ENCODE assay signal across 29 mouse cellular contexts in genomic region chr16:41917057-41917821, GRCm38 (mm10).
A peak's percentile ranks its signal among the peaks of the same experiment; 100 is the strongest.
DNase-seq lines count a peak whose midpoint lies in the region; ATAC-seq lines count a peak whose summit lies in the region.
"Had no signal": no experiment of that assay in that cellular context is flagged by ENCODE, and none has a peak within 500 bp of the region (broad histone marks: within the 10 kb centered on the region; RNA-seq: fewer than 3 reads in every experiment).

No protein-coding gene starts in this region.

- no peaks in the 10 kb centered on the region for H3K36me3 ChIP-seq in limb, embryonic 11.5 days (ENCODE audit: control insufficient read depth, insufficient read depth, low read length)
- H3K36me3 ChIP-seq in limb, embryonic 10.5 days = no peaks in the 10 kb centered on the region
- no peaks in the 10 kb centered on the region for H3K36me3 ChIP-seq in embryonic facial prominence, embryonic 13.5 days
- no peaks in the 10 kb centered on the region for H3K36me3 ChIP-seq in limb, embryonic 13.5 days
- no peaks in the 10 kb centered on the region for H3K36me3 ChIP-seq in hindbrain, embryonic 13.5 days
- H3K36me3 ChIP-seq: liver, embryonic 15.5 days; lung, embryonic 15.5 days; midbrain, embryonic 12.5 days had no signal

- no peak overlapping the region for H3K9ac ChIP-seq in limb, embryonic 11.5 days (ENCODE audit: low read length)
- H3K9ac ChIP-seq in embryonic facial prominence, embryonic 13.5 days = no peak overlapping the region
- H3K9ac ChIP-seq in limb, embryonic 13.5 days = no peak overlapping the region
- no peak overlapping the region for H3K9ac ChIP-seq in hindbrain, embryonic 13.5 days
- H3K9ac ChIP-seq: hindbrain, embryonic 14.5 days; liver, embryonic 15.5 days; lung, embryonic 15.5 days; midbrain, embryonic 12.5 days had no signal

- H3K9me3 ChIP-seq in limb, embryonic 11.5 days (ENCODE audit: control insufficient read depth, low read length) = no peaks in the 10 kb centered on the region
- H3K9me3 ChIP-seq in limb, embryonic 10.5 days (replicated peaks) = no peaks in the 10 kb centered on the region
- no peaks in the 10 kb centered on the region for H3K9me3 ChIP-seq in embryonic facial prominence, embryonic 13.5 days
- no peaks in the 10 kb centered on the region for H3K9me3 ChIP-seq in limb, embryonic 13.5 days
- H3K9me3 ChIP-seq in hindbrain, embryonic 13.5 days = no peaks in the 10 kb centered on the region
- H3K9me3 ChIP-seq: liver, embryonic 15.5 days; lung, embryonic 15.5 days; midbrain, embryonic 12.5 days had no signal

- ATAC-seq in limb, embryonic 11.5 days (ENCODE audit: insufficient number of reproducible peaks, low FRiP score, low TSS enrichment, low read depth) = 0 out of 2 replicates have a peak, but pooled peaks have one; percentile 60
- ATAC-seq in embryonic facial prominence, embryonic 13.5 days (ENCODE audit: insufficient number of reproducible peaks, insufficient read depth, low FRiP score, low TSS enrichment, low read depth) = 0 out of 2 replicates have a peak, but pooled peaks have one; percentile 52
- ATAC-seq in limb, embryonic 13.5 days (ENCODE audit: low FRiP score, low read depth) = peak; percentile 83
- no peak for ATAC-seq in hindbrain, embryonic 13.5 days (ENCODE audit: low FRiP score)
- ATAC-seq: forebrain, embryonic 14.5 days; inflammation-experienced regulatory T-cells, adult 6 months; Patski had no signal

- H3K4me2 ChIP-seq in limb, embryonic 11.5 days (ENCODE audit: low read depth, severe bottlenecking) = no peak overlapping the region
- H3K4me2 ChIP-seq in embryonic facial prominence, embryonic 13.5 days = no peak overlapping the region
- H3K4me2 ChIP-seq in limb, embryonic 13.5 days (replicated peaks) = peak overlapping the region; percentile 23
- H3K4me2 ChIP-seq in hindbrain, embryonic 13.5 days = no peak overlapping the region
- H3K4me2 ChIP-seq: heart, embryonic 11.5 days; hindbrain, embryonic 14.5 days; liver, embryonic 15.5 days; lung, embryonic 15.5 days; midbrain, embryonic 12.5 days had no signal

- H3K4me1 ChIP-seq in limb, embryonic 11.5 days (ENCODE audit: control insufficient read depth, insufficient read depth, low read length) = no peaks in the 10 kb centered on the region
- peaks cover 14% of the 10 kb centered on the region for H3K4me1 ChIP-seq in limb, embryonic 10.5 days
- H3K4me1 ChIP-seq in embryonic facial prominence, embryonic 13.5 days = 0 out of 2 replicates have a peak, but pooled peaks cover 7% of the 10 kb centered on the region
- peaks cover 16% of the 10 kb centered on the region for H3K4me1 ChIP-seq in limb, embryonic 13.5 days
- peaks cover 7% of the 10 kb centered on the region; the same call in 1 of the 2 replicates for H3K4me1 ChIP-seq in hindbrain, embryonic 13.5 days (replicated peaks)
- H3K4me1 ChIP-seq: liver, embryonic 15.5 days; lung, embryonic 15.5 days had no signal

- peak; percentile 65 for DNase-seq in cerebellum, adult 9-10 months
- DNase-seq in cerebellum, adult 8-10 months = no peak
- DNase-seq in limb, embryonic 11.5 days (ENCODE audit: low spot score) = no peak
- no peak for DNase-seq in limb, embryonic 10.5 days (ENCODE audit: low spot score)
- DNase-seq in thymus, postnatal 36 days = no peak
- DNase-seq: adrenal gland, postnatal 10 days; cerebellum, adult 11 months; embryo, embryonic 11 days; gastrocnemius, adult 2 months; gastrocnemius, postnatal 36 days; heart, adult 18-20 months; heart, postnatal 36 days; kidney, adult 11 months; kidney, postnatal 36 days; layer of hippocampus, postnatal 36 days; lung, postnatal 36 days; thymus, adult 2 months; thymus, postnatal 4 days had no signal

- no peak overlapping the region for H3K27ac ChIP-seq in limb, embryonic 11.5 days (replicated peaks; ENCODE audit: low read depth, low read length)
- H3K27ac ChIP-seq in limb, embryonic 10.5 days = no peak overlapping the region
- H3K27ac ChIP-seq in embryonic facial prominence, embryonic 13.5 days = no peak overlapping the region
- H3K27ac ChIP-seq in limb, embryonic 13.5 days = peak overlapping the region; percentile 58; the same call in 1 of the 2 replicates
- H3K27ac ChIP-seq in hindbrain, embryonic 13.5 days = no peak overlapping the region
- H3K27ac ChIP-seq: gastrocnemius, adult 2 months; hindbrain, embryonic 14.5 days; liver, embryonic 15.5 days; lung, embryonic 15.5 days; midbrain, embryonic 12.5 days had no signal

- H3K4me3 ChIP-seq in limb, embryonic 11.5 days (ENCODE audit: low read depth, low read length) = no peak overlapping the region
- no peak overlapping the region for H3K4me3 ChIP-seq in limb, embryonic 10.5 days
- H3K4me3 ChIP-seq in embryonic facial prominence, embryonic 13.5 days = no peak overlapping the region
- no peak overlapping the region for H3K4me3 ChIP-seq in limb, embryonic 13.5 days
- H3K4me3 ChIP-seq in hindbrain, embryonic 13.5 days = no peak overlapping the region
- H3K4me3 ChIP-seq: gastrocnemius, adult 2 months; liver, embryonic 15.5 days; lung, embryonic 15.5 days; midbrain, embryonic 12.5 days had no signal

- H3K27me3 ChIP-seq in limb, embryonic 11.5 days (ENCODE audit: control insufficient read depth, insufficient read depth, low read length) = no peaks in the 10 kb centered on the region
- no peaks in the 10 kb centered on the region for H3K27me3 ChIP-seq in limb, embryonic 10.5 days (ENCODE audit: low read depth, poor library complexity, severe bottlenecking)
- H3K27me3 ChIP-seq in embryonic facial prominence, embryonic 13.5 days = no peaks in the 10 kb centered on the region
- no peaks in the 10 kb centered on the region for H3K27me3 ChIP-seq in limb, embryonic 13.5 days
- H3K27me3 ChIP-seq in hindbrain, embryonic 13.5 days = no peaks in the 10 kb centered on the region
- H3K27me3 ChIP-seq: liver, embryonic 15.5 days; lung, embryonic 15.5 days; midbrain, embryonic 12.5 days; Patski had no signal

- WGBS in limb, embryonic 11.5 days = 43% methylated on average over 6 of the region's 6 CpGs
- WGBS in limb, embryonic 10.5 days = 68% methylated on average over 6 of the region's 6 CpGs
- WGBS in embryonic facial prominence, embryonic 13.5 days = 26% methylated on average over 6 of the region's 6 CpGs
- WGBS in limb, embryonic 13.5 days = 20% methylated on average over 6 of the region's 6 CpGs
- 73% methylated on average over 6 of the region's 6 CpGs for WGBS in hindbrain, embryonic 13.5 days
